Mouse (Mus musculus): Measurements from ENCODE around the gene Tnfrsf1b.

Gene Tnfrsf1b

GRCm38 (mm10) chr4:145240723-145241231 is 5.9 kb downstream of the Tnfrsf1b start:
- H3K27me3 ChIP-seq (ENCODE audit: control insufficient read depth, insufficient read depth, low read length, poor library complexity, severe bottlenecking): no peaks in the 10 kb centered on the region
- DNase-seq (ENCODE audit: low read depth, low spot score): peak; percentile 93
- no peaks in the 10 kb centered on the region for H3K36me3 ChIP-seq (ENCODE audit: control insufficient read depth, insufficient read depth, low read length, poor library complexity, severe bottlenecking)

- no peaks in the 10 kb centered on the region for H3K36me3 ChIP-seq (ENCODE audit: control insufficient read depth, insufficient read depth, low read length, poor library complexity, severe bottlenecking)
- no peak for DNase-seq (ENCODE audit: low read depth, low spot score)
- no peaks in the 10 kb centered on the region for H3K27me3 ChIP-seq (ENCODE audit: control insufficient read depth, insufficient read depth, low read length, poor library complexity, severe bottlenecking)
These were observed 7.4 kb downstream of the Tnfrsf1b start for GRCm38 (mm10) chr4:145239049-145239830.

GRCm38 (mm10) chr4:145236027-145236426 is 10.6 kb downstream of the Tnfrsf1b start:
- Histone ChIP-seq H3K36me3 (ENCODE audit: control insufficient read depth, insufficient read depth, low read length, poor library complexity, severe bottlenecking) (no peaks in the 10 kb centered on the region), H3K27me3 (ENCODE audit: control insufficient read depth, insufficient read depth, low read length, poor library complexity, severe bottlenecking) (no peaks in the 10 kb centered on the region)
- DNase-seq (ENCODE audit: low read depth, low spot score): peak; percentile 68

GRCm38 (mm10) chr4:145233487-145234228 is 13.0 kb downstream of the Tnfrsf1b start:
- no peaks in the 10 kb centered on the region; the same call in 1 of the 2 replicates for H3K36me3 ChIP-seq (ENCODE audit: control insufficient read depth, insufficient read depth, low read length, poor library complexity, severe bottlenecking)
- peak; percentile 71 for DNase-seq (ENCODE audit: low read depth, low spot score)
- H3K27me3 ChIP-seq (ENCODE audit: control insufficient read depth, insufficient read depth, low read length, poor library complexity, severe bottlenecking): no peaks in the 10 kb centered on the region

GRCm38 (mm10) chr4:145231732-145232131 is 14.9 kb downstream of the Tnfrsf1b start:
- no peaks in the 10 kb centered on the region for H3K27me3 ChIP-seq (ENCODE audit: control insufficient read depth, insufficient read depth, low read length, poor library complexity, severe bottlenecking)
- DNase-seq (ENCODE audit: low read depth, low spot score): no peak

GRCm38 (mm10) chr4:145230647-145231046 is 16.0 kb downstream of the Tnfrsf1b start:
- no peak for DNase-seq (ENCODE audit: low read depth, low spot score)
- H3K27me3 ChIP-seq (ENCODE audit: control insufficient read depth, insufficient read depth, low read length, poor library complexity, severe bottlenecking): no peaks in the 10 kb centered on the region
- H3K36me3 ChIP-seq (ENCODE audit: control insufficient read depth, insufficient read depth, low read length, poor library complexity, severe bottlenecking): no peaks in the 10 kb centered on the region; the same call in 1 of the 2 replicates

More at GRCm38 (mm10) chr4:145231732-145232131, 14.9 kb downstream of the Tnfrsf1b start:
- no peaks in the 10 kb centered on the region; the same call in 1 of the 2 replicates for H3K36me3 ChIP-seq (ENCODE audit: control insufficient read depth, insufficient read depth, low read length, poor library complexity, severe bottlenecking)

GRCm38 (mm10) chr4:145229524-145230163 is 17.0 kb downstream of the Tnfrsf1b start:
- DNase-seq (ENCODE audit: low read depth, low spot score): no peak
- H3K27me3 ChIP-seq (ENCODE audit: control insufficient read depth, insufficient read depth, low read length, poor library complexity, severe bottlenecking): no peaks in the 10 kb centered on the region
- H3K36me3 ChIP-seq (ENCODE audit: control insufficient read depth, insufficient read depth, low read length, poor library complexity, severe bottlenecking): peaks cover 1% of the 10 kb centered on the region

- H3K27me3 ChIP-seq (ENCODE audit: control insufficient read depth, insufficient read depth, low read length, poor library complexity, severe bottlenecking): no peaks in the 10 kb centered on the region
- DNase-seq (ENCODE audit: low read depth, low spot score): no peak
- peaks cover 2% of the 10 kb centered on the region for H3K36me3 ChIP-seq (ENCODE audit: control insufficient read depth, insufficient read depth, low read length, poor library complexity, severe bottlenecking)
These were observed 17.6 kb downstream of the Tnfrsf1b start for GRCm38 (mm10) chr4:145229051-145229450.

GRCm38 (mm10) chr4:145224613-145225012 is 22.1 kb downstream of the Tnfrsf1b start:
- DNase-seq (ENCODE audit: low read depth, low spot score): no peak
- H3K27me3 ChIP-seq (ENCODE audit: control insufficient read depth, insufficient read depth, low read length, poor library complexity, severe bottlenecking): no peaks in the 10 kb centered on the region
- peaks cover 2% of the 10 kb centered on the region for H3K36me3 ChIP-seq (ENCODE audit: control insufficient read depth, insufficient read depth, low read length, poor library complexity, severe bottlenecking)

GRCm38 (mm10) chr4:145222064-145222463 is 24.6 kb downstream of the Tnfrsf1b start:
- no peaks in the 10 kb centered on the region for H3K27me3 ChIP-seq (ENCODE audit: control insufficient read depth, insufficient read depth, low read length, poor library complexity, severe bottlenecking)
- H3K36me3 ChIP-seq (ENCODE audit: control insufficient read depth, insufficient read depth, low read length, poor library complexity, severe bottlenecking): peaks cover 2% of the 10 kb centered on the region; the same call in 1 of the 2 replicates
- DNase-seq (ENCODE audit: low read depth, low spot score): no peak

- peaks cover 2% of the 10 kb centered on the region; the same call in 1 of the 2 replicates for H3K36me3 ChIP-seq (ENCODE audit: control insufficient read depth, insufficient read depth, low read length, poor library complexity, severe bottlenecking)
- no peaks in the 10 kb centered on the region for H3K27me3 ChIP-seq (ENCODE audit: control insufficient read depth, insufficient read depth, low read length, poor library complexity, severe bottlenecking)
- no peak for DNase-seq (ENCODE audit: low read depth, low spot score)
These were observed 25.3 kb downstream of the Tnfrsf1b start for GRCm38 (mm10) chr4:145221379-145221778.

- H3K36me3 ChIP-seq (ENCODE audit: control insufficient read depth, insufficient read depth, low read length, poor library complexity, severe bottlenecking): peaks cover 2% of the 10 kb centered on the region; the same call in 1 of the 2 replicates
- H3K27me3 ChIP-seq (ENCODE audit: control insufficient read depth, insufficient read depth, low read length, poor library complexity, severe bottlenecking): no peaks in the 10 kb centered on the region
- no peak for DNase-seq (ENCODE audit: low read depth, low spot score)
These were observed 26.7 kb downstream of the Tnfrsf1b start for GRCm38 (mm10) chr4:145220001-145220400.

GRCm38 (mm10) chr4:145219240-145219985 is 27.3 kb downstream of the Tnfrsf1b start:
- DNase-seq (ENCODE audit: low read depth, low spot score): peak; percentile 67
- Histone ChIP-seq H3K27me3 (ENCODE audit: control insufficient read depth, insufficient read depth, low read length, poor library complexity, severe bottlenecking) (no peaks in the 10 kb centered on the region), H3K36me3 (ENCODE audit: control insufficient read depth, insufficient read depth, low read length, poor library complexity, severe bottlenecking) (peaks cover 1% of the 10 kb centered on the region; the same call in 1 of the 2 replicates)

- Histone ChIP-seq H3K36me3 (ENCODE audit: control insufficient read depth, insufficient read depth, low read length, poor library complexity, severe bottlenecking) (peaks cover 1% of the 10 kb centered on the region; the same call in 1 of the 2 replicates), H3K27me3 (ENCODE audit: control insufficient read depth, insufficient read depth, low read length, poor library complexity, severe bottlenecking) (no peaks in the 10 kb centered on the region)
- no peak for DNase-seq (ENCODE audit: low read depth, low spot score)
These were observed 28.8 kb downstream of the Tnfrsf1b start for GRCm38 (mm10) chr4:145217837-145218236.

All from splenic B cell, adult 2 months (primary cell).